Mouse (Mus musculus) stomach, postnatal 0 days (tissue): Measurements from ENCODE around the gene Crtc1.

Source experiments
- CTCF ChIP-seq: IDR thresholded peaks from 2 replicates; pipeline ENCODE4 v1.5.1; 2016; ENCODE audit warnings: antibody characterized with exemption, low read depth, mild to moderate bottlenecking, moderate library complexity
- EP300 ChIP-seq: optimal IDR thresholded peaks from 2 replicates; pipeline ENCODE3; 2016; ENCODE audit warnings: antibody characterized with exemption

DNA sequence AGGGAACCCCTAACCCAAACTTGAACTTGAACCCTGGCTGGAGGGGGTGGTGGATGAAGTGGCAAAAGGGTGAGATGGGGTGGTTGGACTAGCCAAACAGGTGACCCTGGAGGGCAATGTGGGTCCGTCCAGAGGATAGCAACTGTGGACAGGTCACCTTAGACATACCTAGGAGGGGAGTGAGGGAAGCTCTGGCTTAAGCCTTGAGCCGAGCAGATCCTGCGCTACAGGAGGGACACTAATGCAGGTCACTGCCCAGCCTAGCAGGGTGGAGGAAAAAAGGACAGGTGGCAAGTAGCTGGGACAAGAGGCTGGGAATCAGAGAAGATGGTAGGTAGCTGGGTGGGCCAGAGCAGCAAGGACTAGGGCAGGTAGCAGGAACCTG lies 87.4 kb downstream of the Crtc1 start:
- TF ChIP-seq CTCF, result no peak
- no peak for TF ChIP-seq EP300
